Mouse (Mus musculus) intestine, postnatal 0 days (tissue): ENCODE measurements at regions not wholly inside any gene's neighbourhood (a gene's known extent, or its start where the extent isn't known, plus 50 kb on each side); places are given as distances from the start of the nearest gene placed in this dataset.

Experiments
- ATAC-seq: fragments of 200-750 bp; cut with Nextera tagmentation; 2 replicates; pipeline ENCODE4 v1.8.0; 2017; ENCODE audit warnings: mild to moderate bottlenecking, moderate TSS enrichment, moderate library complexity
- H3K27ac ChIP-seq: fragments of 300-500 bp; sonication (generic); 2 replicates; pipeline ENCODE4 v1.5.1; 2014; ENCODE audit warnings: mild to moderate bottlenecking, low read depth, low read length, moderate library complexity
- H3K27me3 ChIP-seq: fragments of 300-500 bp; sonication (generic); replicated peaks from 2 replicates; pipeline ENCODE4 v1.6.1; 2014; ENCODE audit warnings: low read length, mixed read lengths; ENCODE audit not compliant: control insufficient read depth, insufficient read depth
- H3K36me3 ChIP-seq: fragments of 300-500 bp; sonication (generic); 2 replicates; pipeline ENCODE4 v1.6.1; 2014; ENCODE audit warnings: mild to moderate bottlenecking, moderate library complexity; ENCODE audit not compliant: control insufficient read depth, insufficient read depth
- H3K4me1 ChIP-seq: fragments of 300-500 bp; sonication (generic); replicated peaks from 2 replicates; pipeline ENCODE4 v1.6.1; 2014; ENCODE audit warnings: antibody characterized with exemption, low read length, mixed read lengths; ENCODE audit not compliant: control insufficient read depth, insufficient read depth
- H3K4me2 ChIP-seq: fragments of 300-500 bp; sonication (generic); replicated peaks from 2 replicates; pipeline ENCODE4 v1.6.1; 2014; ENCODE audit warnings: low read depth, mild to moderate bottlenecking, moderate library complexity
- H3K4me3 ChIP-seq: fragments of 300-500 bp; sonication (generic); 2 replicates; pipeline ENCODE4 v1.5.1; 2014; ENCODE audit warnings: low read depth, low read length
- H3K9ac ChIP-seq: fragments of 300-500 bp; sonication (generic); 2 replicates; pipeline ENCODE4 v1.6.1; 2014; ENCODE audit warnings: mild to moderate bottlenecking, low read depth, low read length
- H3K9me3 ChIP-seq: fragments of 300-500 bp; sonication (generic); 2 replicates; pipeline ENCODE4 v1.6.1; 2016; ENCODE audit warnings: mixed run types; ENCODE audit not compliant: control insufficient read depth
- CTCF ChIP-seq: sonication (generic); IDR thresholded peaks from 2 replicates; pipeline ENCODE4 v1.5.1; 2016; ENCODE audit warnings: low read depth, mild to moderate bottlenecking, control low read depth, antibody characterized with exemption, moderate library complexity
- WGBS: fragments of 180-500 bp; shearing (Covaris S2); extraction: QIAGEN DNeasy Blood & Tissue Kit; methylation state at CpG from one replicate; pipeline ENCODE4 v1.1.7; 2014; 5-methylcytosine and 5-hydroxymethylcytosine counted together

- no peak overlapping the region for H3K27ac ChIP-seq
- ATAC-seq, result no peak
- no peak overlapping the region for H3K9ac ChIP-seq
- H3K27me3 ChIP-seq, result no peaks in the 10 kb centered on the region
- H3K36me3 ChIP-seq, result no peaks in the 10 kb centered on the region
- no peak for TF ChIP-seq CTCF
- no peak overlapping the region for H3K4me3 ChIP-seq
- H3K4me1 ChIP-seq, result no peaks in the 10 kb centered on the region
- H3K9me3 ChIP-seq, result no peaks in the 10 kb centered on the region
- WGBS, result 79% methylated on average over 3 of the region's 3 CpGs
- H3K4me2 ChIP-seq, result no peak overlapping the region
These were observed 53.3 kb upstream of the Arhgap28 start for GRCm38 (mm10) chr17:68057264-68057663.

GRCm38 (mm10) chr17:68060455-68060854 is 56.5 kb upstream of the Arhgap28 start:
- Histone ChIP-seq H3K4me1 (no peaks in the 10 kb centered on the region), H3K9me3 (no peaks in the 10 kb centered on the region), H3K36me3 (no peaks in the 10 kb centered on the region), H3K27me3 (no peaks in the 10 kb centered on the region), H3K4me3 (no peak overlapping the region), H3K27ac (no peak overlapping the region), H3K9ac (no peak overlapping the region), H3K4me2 (no peak overlapping the region)
- ATAC-seq, result no peak
- no peak for TF ChIP-seq CTCF
- 85% methylated on average over 3 of the region's 3 CpGs for WGBS

- ATAC-seq, result no peak
These were observed 61.8 kb upstream of the Arhgap28 start for GRCm38 (mm10) chr17:68065751-68066150.

GRCm38 (mm10) chr17:68066204-68066603 is 62.3 kb upstream of the Arhgap28 start:
- no peaks in the 10 kb centered on the region for H3K4me1 ChIP-seq
- no peak overlapping the region for H3K4me2 ChIP-seq
- no peaks in the 10 kb centered on the region for H3K27me3 ChIP-seq
- no peak for TF ChIP-seq CTCF
- WGBS, result 85% methylated on average over 2 of the region's 2 CpGs
- H3K36me3 ChIP-seq, result no peaks in the 10 kb centered on the region
- H3K4me3 ChIP-seq, result no peak overlapping the region
- no peaks in the 10 kb centered on the region for H3K9me3 ChIP-seq
- H3K27ac ChIP-seq, result no peak overlapping the region
- no peak for ATAC-seq
- H3K9ac ChIP-seq, result no peak overlapping the region

More at GRCm38 (mm10) chr17:68065751-68066150, 61.8 kb upstream of the Arhgap28 start:
- no peak for TF ChIP-seq CTCF
- H3K27ac ChIP-seq, result no peak overlapping the region
- no peaks in the 10 kb centered on the region for H3K36me3 ChIP-seq
- H3K4me2 ChIP-seq, result no peak overlapping the region
- H3K4me1 ChIP-seq, result no peaks in the 10 kb centered on the region
- H3K9me3 ChIP-seq, result no peaks in the 10 kb centered on the region
- WGBS, result 89% methylated on average over 9 of the region's 9 CpGs
- no peak overlapping the region for H3K4me3 ChIP-seq
- H3K27me3 ChIP-seq, result no peaks in the 10 kb centered on the region
- H3K9ac ChIP-seq, result no peak overlapping the region

- TF ChIP-seq CTCF, result no peak
- H3K36me3 ChIP-seq, result no peaks in the 10 kb centered on the region
- no peak overlapping the region for H3K4me3 ChIP-seq
- WGBS, result 54% methylated on average over 7 of the region's 7 CpGs
- H3K4me1 ChIP-seq, result no peaks in the 10 kb centered on the region
- no peaks in the 10 kb centered on the region for H3K9me3 ChIP-seq
- H3K4me2 ChIP-seq, result peak overlapping the region; percentile 32; the same call in 1 of the 2 replicates
- no peak overlapping the region; the same call in 1 of the 2 replicates for H3K27ac ChIP-seq
- no peak overlapping the region for H3K9ac ChIP-seq
- no peaks in the 10 kb centered on the region for H3K27me3 ChIP-seq
- no peak for ATAC-seq
These were observed 65.1 kb upstream of the Arhgap28 start for GRCm38 (mm10) chr17:68069008-68069407.

GRCm38 (mm10) chr17:68069484-68069883 is 65.6 kb upstream of the Arhgap28 start:
- Histone ChIP-seq H3K36me3 (no peaks in the 10 kb centered on the region), H3K9ac (no peak overlapping the region), H3K4me3 (no peak overlapping the region), H3K27me3 (no peaks in the 10 kb centered on the region), H3K4me1 (no peaks in the 10 kb centered on the region), H3K9me3 (no peaks in the 10 kb centered on the region), H3K27ac (no peak overlapping the region), H3K4me2 (no peak overlapping the region; the same call in 1 of the 2 replicates)
- ATAC-seq, result no peak
- WGBS, result 50% methylated on average over 5 of the region's 5 CpGs
- no peak for TF ChIP-seq CTCF

GRCm38 (mm10) chr17:68071472-68071871 is 67.6 kb upstream of the Arhgap28 start:
- Histone ChIP-seq H3K9me3 (no peaks in the 10 kb centered on the region), H3K4me2 (no peak overlapping the region), H3K27ac (no peak overlapping the region), H3K4me3 (no peak overlapping the region), H3K4me1 (no peaks in the 10 kb centered on the region), H3K9ac (no peak overlapping the region), H3K36me3 (no peaks in the 10 kb centered on the region), H3K27me3 (no peaks in the 10 kb centered on the region; the same call in 1 of the 2 replicates)
- WGBS, result 19% methylated on average over 4 of the region's 4 CpGs
- ATAC-seq, result no peak
- TF ChIP-seq CTCF, result no peak
